Mouse (Mus musculus) limb, embryonic 10.5 days (tissue): ENCODE data around the gene Ehmt2. TPM values are rescaled to one million over a fixed set of nuclear protein-coding genes. Genes with fewer than 3 reads are reported as not detected.
A peak's percentile ranks its signal among the peaks of the same experiment; 100 is the strongest.
"Not testable (repeated sequence)": the region's sequence is repeated elsewhere in the genome, so short reads cannot be mapped to it uniquely, and the experiment has no call there.

Experiments
- DNase-seq: peaks from one replicate; pipeline ENCODE4 v3.0.0-alpha.2; 2017; ENCODE audit warnings: low spot score
- H3K27ac ChIP-seq: fragments of 300-500 bp; sonication (generic); 2 replicates; pipeline ENCODE4 v1.5.1; 2016; ENCODE audit warnings: mild to moderate bottlenecking
- H3K27me3 ChIP-seq: fragments of 300-500 bp; sonication (generic); 2 replicates; pipeline ENCODE4 v1.6.1; 2016; ENCODE audit warnings: low read depth, mild to moderate bottlenecking; ENCODE audit not compliant: poor library complexity, severe bottlenecking
- H3K36me3 ChIP-seq: fragments of 300-500 bp; sonication (generic); 2 replicates; pipeline ENCODE4 v1.6.1; 2016; ENCODE audit warnings: mild to moderate bottlenecking, moderate library complexity
- H3K4me1 ChIP-seq: fragments of 300-500 bp; sonication (generic); 2 replicates; pipeline ENCODE4 v1.6.1; 2016
- H3K4me3 ChIP-seq: fragments of 300-500 bp; sonication (generic); 2 replicates; pipeline ENCODE4 v1.5.1; 2016; ENCODE audit warnings: mild to moderate bottlenecking, moderate library complexity
- H3K9me3 ChIP-seq: fragments of 300-500 bp; sonication (generic); replicated peaks from 2 replicates; pipeline ENCODE4 v1.6.1; 2016; ENCODE audit warnings: mild to moderate bottlenecking
- WGBS: fragments of 180-500 bp; shearing (Covaris S2); methylation state at CpG from one replicate; pipeline ENCODE4 v1.1.7; 2016; 5-methylcytosine and 5-hydroxymethylcytosine counted together
- polyA plus RNA-seq: library from polyadenylated mRNA; unstranded; fragments of >200 nt; fragmentation: Nextera tagmentation; extraction: Ambion mirVana; gene quantifications from 2 replicates; pipeline ENCODE4 v1.2.1, GENCODE M21; 2016

Gene Ehmt2
- polyA plus RNA-seq, 1 experiment from 2014 or later, result 116 TPM

GRCm38 (mm10) chr17:34895724-34896123 is 2.5 kb upstream of the Ehmt2 start:
- 94% methylated on average over 15 of the region's 15 CpGs for WGBS
- peaks cover 21% of the 10 kb centered on the region for H3K36me3 ChIP-seq
- no peak for DNase-seq
- peak overlapping the region; percentile 99 for H3K4me3 ChIP-seq
- H3K27me3 ChIP-seq, result no peaks in the 10 kb centered on the region
- H3K27ac ChIP-seq, result peak overlapping the region; percentile 99
- peaks cover 56% of the 10 kb centered on the region for H3K4me1 ChIP-seq
- no peaks in the 10 kb centered on the region for H3K9me3 ChIP-seq

DNA sequence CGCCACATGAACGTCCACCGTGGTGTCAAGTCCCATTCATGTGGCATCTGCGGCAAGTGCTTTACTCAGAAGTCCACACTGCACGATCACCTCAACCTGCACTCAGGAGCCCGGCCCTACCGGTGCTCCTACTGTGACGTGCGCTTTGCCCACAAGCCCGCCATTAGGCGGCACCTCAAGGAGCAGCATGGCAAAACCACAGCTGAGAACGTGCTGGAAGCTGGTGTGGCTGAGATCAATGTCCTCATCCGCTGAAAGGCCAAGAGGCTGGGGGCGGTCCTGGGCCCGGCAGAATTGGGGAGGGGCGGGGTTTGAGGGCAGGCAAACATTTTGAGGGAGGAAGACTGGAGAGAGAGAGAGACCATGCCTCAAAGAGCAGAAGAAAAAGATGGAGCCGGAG is 1.9 kb upstream of the Ehmt2 start:
- Histone ChIP-seq H3K36me3 (peaks cover 27% of the 10 kb centered on the region), H3K4me3 (peak overlapping the region; percentile 99), H3K27ac (0 out of 2 replicates have a peak overlapping the region, but pooled peaks have one; percentile 99), H3K27me3 (no peaks in the 10 kb centered on the region), H3K9me3 (no peaks in the 10 kb centered on the region), H3K4me1 (peaks cover 56% of the 10 kb centered on the region)
- 90% methylated on average over 17 of the region's 17 CpGs for WGBS
- no peak for DNase-seq

DNA sequence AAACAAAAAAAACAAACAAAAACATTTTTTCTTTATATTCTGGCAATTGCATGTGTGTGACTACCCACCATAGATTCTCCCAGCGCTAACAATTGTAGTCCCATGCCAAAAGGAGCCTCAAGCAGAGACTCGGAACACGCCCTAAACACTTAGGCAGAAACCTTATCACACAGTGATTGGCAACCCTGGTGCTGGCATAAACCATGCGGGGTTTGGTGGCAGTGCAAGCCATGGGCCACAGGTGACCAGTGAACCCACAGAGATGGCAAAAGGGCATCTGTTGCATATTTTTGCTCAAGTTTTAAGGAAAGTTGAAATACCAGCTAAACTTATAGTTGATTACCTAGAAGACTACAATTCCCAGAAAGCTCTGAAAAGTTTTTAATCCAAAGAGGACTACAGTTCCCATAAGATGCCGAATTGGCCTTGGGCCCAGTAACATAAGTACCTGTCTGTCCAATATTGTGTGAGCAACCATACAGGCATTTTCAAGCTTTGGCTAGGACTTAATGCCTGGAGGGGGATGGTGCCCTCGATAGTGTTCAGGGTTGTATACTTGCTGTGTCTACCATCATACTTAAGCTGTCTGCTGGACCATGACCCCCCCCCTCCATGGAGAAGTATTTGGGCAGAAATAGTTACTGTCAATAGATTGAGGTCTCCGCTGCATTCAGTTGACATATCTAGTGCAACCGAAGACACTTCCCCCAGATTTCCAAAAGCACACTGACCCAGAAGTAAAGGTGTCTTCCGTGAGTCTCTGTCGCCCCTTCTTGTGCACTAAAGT is 703 bp upstream of the Ehmt2 start:
- WGBS, result 27% methylated on average over 10 of the region's 10 CpGs
- peak; percentile 46 for DNase-seq
- H3K36me3 ChIP-seq, result peaks cover 38% of the 10 kb centered on the region
- no peaks in the 10 kb centered on the region for H3K27me3 ChIP-seq
- peak overlapping the region; percentile 100 for H3K27ac ChIP-seq
- H3K4me1 ChIP-seq, result peaks cover 56% of the 10 kb centered on the region
- no peaks in the 10 kb centered on the region for H3K9me3 ChIP-seq
- peak overlapping the region; percentile 99 for H3K4me3 ChIP-seq

DNA sequence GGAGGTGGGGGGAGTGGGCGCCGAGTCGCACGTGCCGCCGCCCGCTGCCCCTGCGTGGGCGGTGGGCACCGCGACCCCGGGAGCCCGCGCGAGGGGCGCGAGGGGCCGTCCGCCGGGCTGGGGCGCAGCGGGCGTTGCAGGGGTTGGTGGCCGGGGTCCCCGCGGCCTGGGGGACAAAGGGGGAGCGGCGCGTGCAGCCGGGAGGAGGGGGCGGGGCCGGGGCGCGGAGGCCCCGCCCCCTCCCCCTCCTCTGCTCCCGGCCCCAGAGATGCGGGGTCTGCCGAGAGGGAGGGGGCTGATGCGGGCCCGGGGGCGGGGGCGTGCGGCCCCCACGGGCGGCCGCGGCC is 410 bp downstream of the Ehmt2 start:
- Histone ChIP-seq H3K36me3 (peaks cover 49% of the 10 kb centered on the region), H3K27ac (peak overlapping the region; percentile 100), H3K9me3 (no peaks in the 10 kb centered on the region), H3K4me3 (peak overlapping the region; percentile 99), H3K27me3 (no peaks in the 10 kb centered on the region), H3K4me1 (peaks cover 51% of the 10 kb centered on the region)
- WGBS, result 1% methylated on average over 42 of the region's 47 CpGs
- DNase-seq, result peak; percentile 79

GRCm38 (mm10) chr17:34899053-34899889 is 1.0 kb downstream of the Ehmt2 start:
- Histone ChIP-seq H3K4me3 (peak overlapping the region; percentile 99), H3K9me3 (no peaks in the 10 kb centered on the region), H3K36me3 (peaks cover 55% of the 10 kb centered on the region), H3K27me3 (no peaks in the 10 kb centered on the region), H3K27ac (peak overlapping the region; percentile 100), H3K4me1 (peaks cover 46% of the 10 kb centered on the region)
- under 1% methylated on average over 43 of the region's 45 CpGs for whole genome bisulfite sequencing
- DNase-seq, result peak; percentile 60

DNA sequence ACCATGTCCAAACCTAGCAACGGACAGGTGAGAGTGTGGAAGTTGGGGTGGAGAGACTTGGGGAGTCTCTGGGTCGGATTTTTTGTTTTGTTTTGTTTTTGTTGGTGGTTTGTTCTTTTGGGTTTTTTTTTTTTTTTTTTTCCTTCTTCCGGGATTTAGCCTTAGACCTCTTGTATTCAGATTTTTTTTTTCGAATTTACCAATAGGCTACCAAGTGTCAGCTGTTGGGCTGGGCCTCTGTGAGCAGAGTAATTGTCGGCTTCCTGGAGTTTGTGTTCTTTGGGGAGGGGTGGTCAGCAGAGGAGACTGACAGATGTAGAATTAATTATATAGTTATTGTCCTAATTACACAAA is 1.6 kb downstream of the Ehmt2 start:
- H3K36me3 ChIP-seq, result peaks cover 61% of the 10 kb centered on the region

DNA sequence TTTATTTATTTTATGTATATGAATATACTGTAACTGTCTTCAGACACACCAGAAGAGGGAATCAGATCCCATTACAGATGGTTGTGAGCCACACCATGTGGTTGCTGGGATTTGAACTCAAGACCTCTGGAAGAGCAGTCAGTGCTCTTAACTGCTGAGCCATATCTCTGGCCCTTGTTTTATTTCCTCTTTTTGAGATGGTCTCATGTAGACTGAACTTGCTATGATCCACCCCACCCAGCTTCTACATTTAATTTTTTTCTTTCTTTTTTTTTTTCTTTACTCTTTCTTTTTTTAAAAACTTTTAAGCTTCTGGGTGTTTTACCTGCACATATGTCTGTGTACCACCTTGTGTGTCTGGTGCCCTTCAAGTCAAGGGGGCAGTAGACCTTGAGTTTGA is 2.6 kb downstream of the Ehmt2 start:
- DNase-seq, H3K9me3 ChIP-seq, H3K27ac ChIP-seq, H3K27me3 ChIP-seq, H3K4me3 ChIP-seq: not testable (repeated sequence)
- Histone ChIP-seq H3K36me3 (peaks cover 63% of the 10 kb centered on the region), H3K4me1 (peaks cover 36% of the 10 kb centered on the region)

More for the DNA sequence above, 1.6 kb downstream of the Ehmt2 start:
- H3K27ac ChIP-seq, result peak overlapping the region; percentile 100
- H3K4me1 ChIP-seq, result peaks cover 46% of the 10 kb centered on the region
- 8% methylated on average over 5 of the region's 5 CpGs for whole genome bisulfite sequencing
- peak overlapping the region; percentile 99 for H3K4me3 ChIP-seq
- H3K27me3 ChIP-seq, result no peaks in the 10 kb centered on the region
- H3K9me3 ChIP-seq, result no peaks in the 10 kb centered on the region
- no peak for DNase-seq

DNA sequence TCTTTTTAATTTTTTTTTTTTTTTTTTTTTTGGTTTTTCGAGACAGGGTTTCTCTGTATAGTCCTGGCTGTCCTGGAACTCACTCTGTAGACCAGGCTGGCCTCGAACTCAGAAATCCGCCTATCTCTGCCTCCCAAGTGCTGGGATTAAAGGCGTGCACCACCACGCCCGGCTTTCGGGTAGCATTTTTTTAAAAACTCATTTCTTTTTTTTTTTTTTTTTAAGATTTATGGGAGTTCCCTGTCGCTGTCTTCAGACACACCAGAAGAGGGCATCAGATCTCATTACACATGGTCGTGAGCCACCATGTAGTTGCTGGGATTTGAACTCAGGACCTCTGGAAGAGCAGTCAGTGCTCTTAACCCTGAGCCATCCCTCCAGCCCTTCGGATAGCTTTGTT is 3.7 kb downstream of the Ehmt2 start:
- not testable (repeated sequence) for H3K27ac ChIP-seq, H3K27me3 ChIP-seq, DNase-seq, H3K4me3 ChIP-seq, H3K9me3 ChIP-seq
- H3K36me3 ChIP-seq, result peaks cover 63% of the 10 kb centered on the region
- H3K4me1 ChIP-seq, result peaks cover 27% of the 10 kb centered on the region
- 93% methylated on average over 9 of the region's 10 CpGs for WGBS

- DNase-seq, result no peak
- 93% methylated on average over 9 of the region's 9 CpGs for WGBS
- no peaks in the 10 kb centered on the region for H3K9me3 ChIP-seq
- H3K27ac ChIP-seq, result no peak overlapping the region
- H3K4me1 ChIP-seq, result peaks cover 17% of the 10 kb centered on the region
- H3K4me3 ChIP-seq, result no peak overlapping the region
- H3K36me3 ChIP-seq, result peaks cover 72% of the 10 kb centered on the region
- no peaks in the 10 kb centered on the region for H3K27me3 ChIP-seq
Observed at GRCm38 (mm10) chr17:34902895-34903294, 4.6 kb downstream of the Ehmt2 start.

- Histone ChIP-seq H3K27me3 (no peaks in the 10 kb centered on the region), H3K4me3 (peak overlapping the region; percentile 2; the same call in 1 of the 2 replicates), H3K4me1 (peaks cover 20% of the 10 kb centered on the region), H3K27ac (no peak overlapping the region), H3K9me3 (no peaks in the 10 kb centered on the region), H3K36me3 (peaks cover 84% of the 10 kb centered on the region)
- WGBS, result 88% methylated on average over 10 of the region's 10 CpGs
- DNase-seq, result no peak
Observed at GRCm38 (mm10) chr17:34910982-34911381, 12.7 kb downstream of the Ehmt2 start.

- Histone ChIP-seq H3K27ac (no peak overlapping the region), H3K36me3 (peaks cover 74% of the 10 kb centered on the region), H3K4me3 (no peak overlapping the region), H3K9me3 (no peaks in the 10 kb centered on the region), H3K27me3 (no peaks in the 10 kb centered on the region), H3K4me1 (peaks cover 20% of the 10 kb centered on the region)
- DNase-seq, result peak; percentile 86
- 56% methylated on average over 5 of the region's 5 CpGs for WGBS
Observed at GRCm38 (mm10) chr17:34911945-34912351, 13.7 kb downstream of the Ehmt2 start.

DNA sequence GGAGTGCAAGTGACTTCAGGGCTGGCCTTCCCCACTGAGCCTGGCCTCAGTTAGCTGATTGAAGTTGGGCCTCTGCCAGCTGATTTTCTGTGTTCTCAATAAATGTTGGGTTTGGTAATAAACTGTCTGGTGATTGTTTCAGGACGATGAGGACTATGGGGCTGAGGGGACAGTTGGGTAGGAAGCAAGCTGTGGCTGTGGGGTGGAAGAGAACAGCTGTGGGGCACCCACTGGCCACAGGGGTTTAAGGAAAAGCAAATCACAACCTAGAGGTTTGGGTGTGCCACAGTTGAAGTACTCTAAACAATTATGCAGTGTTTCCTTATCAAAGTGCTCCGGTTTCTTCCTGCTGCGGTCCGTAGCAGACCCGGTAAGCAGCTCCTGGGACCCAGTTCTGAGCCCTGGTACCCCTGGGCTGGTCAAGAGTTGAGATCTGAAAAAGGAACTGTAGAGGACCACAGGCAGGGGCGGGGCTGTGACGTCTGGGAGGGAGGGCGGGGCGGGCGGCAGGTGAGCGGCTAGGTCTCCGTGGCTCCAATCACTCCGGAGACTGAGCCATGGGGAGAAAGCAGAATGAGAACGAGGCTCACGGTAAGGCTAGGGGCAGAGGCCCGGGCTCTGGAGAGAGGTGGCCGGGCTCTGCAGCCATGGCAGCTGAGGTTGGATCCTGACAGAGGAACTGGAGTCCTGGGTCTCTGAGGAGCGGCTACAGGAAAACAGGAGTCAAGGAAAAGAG is 15.8 kb downstream of the Ehmt2 start, which contains the start of gene Slc44a4:
Slc44a4 (plus strand) TSS at position 537 of the 736 bp plus-strand sequence.
- no peak for DNase-seq
- H3K4me3 ChIP-seq, result peak within 1 kb of the TSS; percentile 20; the same call in 1 of the 2 replicates
- peaks cover 20% of the 10 kb centered on the region for H3K4me1 ChIP-seq
- peaks cover 53% of the 10 kb centered on the region for H3K36me3 ChIP-seq
- 33% methylated on average over 18 of the region's 18 CpGs for WGBS
- H3K27me3 ChIP-seq, result no peaks in the 10 kb centered on the region
- peak within 1 kb of the TSS; percentile 61 for H3K27ac ChIP-seq
- no peaks in the 10 kb centered on the region for H3K9me3 ChIP-seq
